In the genomic region with DNA sequence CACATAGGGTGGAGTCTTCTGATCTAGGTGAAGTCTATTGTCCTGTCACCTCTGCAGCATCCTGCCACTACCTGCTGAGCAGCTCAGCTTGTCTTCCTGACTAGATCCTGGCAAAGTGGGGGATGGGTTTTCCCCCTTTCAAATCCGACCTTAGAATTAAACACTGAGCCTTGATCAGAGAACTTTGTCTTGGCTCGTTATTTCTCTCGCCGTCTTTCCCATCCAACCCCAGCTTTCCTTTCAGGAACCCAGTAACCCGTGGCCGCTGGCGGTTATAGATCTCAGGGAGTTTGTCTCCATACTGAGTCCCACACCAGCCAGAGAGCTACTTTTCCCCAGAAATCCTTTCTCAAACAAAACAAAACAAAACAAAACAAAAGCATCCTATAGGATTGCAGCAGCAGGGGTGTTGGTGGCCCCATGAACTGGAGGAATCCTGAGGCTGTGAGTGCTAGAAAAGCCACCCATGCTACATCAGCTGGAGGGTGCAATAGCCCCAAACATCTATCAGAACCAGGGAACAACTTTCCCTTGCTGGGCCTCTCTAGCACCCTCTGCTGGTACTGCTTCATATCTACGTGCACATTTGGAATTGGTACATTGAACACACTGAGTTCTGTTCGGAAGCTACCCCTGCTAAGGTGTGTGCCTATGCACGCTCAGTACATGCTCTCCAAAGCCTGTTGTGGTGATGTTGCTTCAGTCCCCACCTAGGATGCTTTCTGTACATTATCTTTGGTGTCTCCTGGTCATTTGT, we compare ENCODE assay signal across 10 mouse cellular contexts. TPM values are rescaled to one million over a fixed set of nuclear protein-coding genes. Genes with fewer than 3 reads are reported as not detected.
A peak's percentile ranks its signal among the peaks of the same experiment; 100 is the strongest.
DNase-seq lines count a peak whose midpoint lies in the region; ATAC-seq and TF ChIP-seq lines count a peak whose summit lies in the region.
"Had no signal": no experiment of that assay in that cellular context is flagged by ENCODE, and none has a peak within 500 bp of the region (broad histone marks: within the 10 kb centered on the region; RNA-seq: fewer than 3 reads in every experiment).

No protein-coding gene starts in this region.

- WGBS in kidney, embryonic 15.5 days = 82% methylated on average over 10 of the region's 10 CpGs
- 80% methylated on average over 10 of the region's 10 CpGs for WGBS in midbrain, postnatal 0 days

- no peaks in the 10 kb centered on the region for H3K79me2 ChIP-seq in MEL (ENCODE audit: control insufficient read depth, insufficient read depth, low read length, poor library complexity)

- H3K36me3 ChIP-seq in kidney, embryonic 15.5 days = no peaks in the 10 kb centered on the region
- peaks cover 0 to 3% of the 10 kb centered on the region in 2 experiments; a peak in 1 of 4 replicates for H3K36me3 ChIP-seq in MEL (ENCODE audit: control insufficient read depth in 1 of 2, insufficient read depth in 2 of 2, low read length in 2 of 2)
- no peaks in the 10 kb centered on the region for H3K36me3 ChIP-seq in midbrain, postnatal 0 days (ENCODE audit: insufficient read depth, low read length)
- H3K36me3 ChIP-seq: embryonic facial prominence, embryonic 15.5 days; midbrain, embryonic 12.5 days had no signal

- TF ChIP-seq RAD21 in MEL (IDR thresholded peaks at IDR 0.05; ENCODE audit: low read depth, low read length) = no peak

- H3K27me3 ChIP-seq in kidney, embryonic 15.5 days = no peaks in the 10 kb centered on the region
- H3K27me3 ChIP-seq in MEL (ENCODE audit: control insufficient read depth in 1 of 2, insufficient read depth in 2 of 2, low read length in 2 of 2) = no peaks in the 10 kb centered on the region
- no peaks in the 10 kb centered on the region for H3K27me3 ChIP-seq in midbrain, postnatal 0 days (ENCODE audit: insufficient read depth, low read length)
- H3K27me3 ChIP-seq: embryonic facial prominence, embryonic 15.5 days; midbrain, embryonic 12.5 days had no signal

- H3K4me1 ChIP-seq in kidney, embryonic 15.5 days = no peaks in the 10 kb centered on the region; the same call in 1 of the 2 replicates
- peaks cover 2 to 10% of the 10 kb centered on the region in 2 experiments for H3K4me1 ChIP-seq in MEL (ENCODE audit: control insufficient read depth in 1 of 2, insufficient read depth in 2 of 2, low read length in 2 of 2)
- H3K4me1 ChIP-seq in midbrain, postnatal 0 days (ENCODE audit: insufficient read depth, low read length) = no peaks in the 10 kb centered on the region
- H3K4me1 ChIP-seq: embryonic facial prominence, embryonic 15.5 days; midbrain, embryonic 12.5 days had no signal

- ATAC-seq in kidney, embryonic 15.5 days (replicated peaks; ENCODE audit: low FRiP score) = no peak
- no peak for ATAC-seq in midbrain, postnatal 0 days (ENCODE audit: low FRiP score)

- no peak overlapping the region for H3K27ac ChIP-seq in kidney, embryonic 15.5 days
- H3K27ac ChIP-seq in MEL (ENCODE audit: control insufficient read depth, low read depth, low read length) = peak overlapping the region; percentile 59; the same call in 1 of the 2 replicates
- no peak overlapping the region for H3K27ac ChIP-seq in midbrain, postnatal 0 days (ENCODE audit: low read depth, low read length)
- H3K27ac ChIP-seq: embryonic facial prominence, embryonic 15.5 days; midbrain, embryonic 12.5 days had no signal

- H3K4me2 ChIP-seq in kidney, embryonic 15.5 days = no peak overlapping the region
- no peak overlapping the region for H3K4me2 ChIP-seq in midbrain, postnatal 0 days (ENCODE audit: low read depth, low read length, poor library complexity, severe bottlenecking)
- H3K4me2 ChIP-seq: embryonic facial prominence, embryonic 15.5 days; midbrain, embryonic 12.5 days had no signal

- no peak overlapping the region for H3K9ac ChIP-seq in kidney, embryonic 15.5 days
- no peak overlapping the region for H3K9ac ChIP-seq in MEL (ENCODE audit: control insufficient read depth, low read depth, low read length, poor library complexity, severe bottlenecking)
- H3K9ac ChIP-seq in midbrain, postnatal 0 days (replicated peaks; ENCODE audit: low read length, poor library complexity, severe bottlenecking) = no peak overlapping the region
- H3K9ac ChIP-seq: embryonic facial prominence, embryonic 15.5 days; midbrain, embryonic 12.5 days had no signal

- TF ChIP-seq EP300 in MEL (IDR thresholded peaks at IDR 0.05; ENCODE audit: low read depth in 1 of 2, low read length in 2 of 2) = no peak

- TF ChIP-seq POLR2A in MEL (IDR thresholded peaks at IDR 0.05; ENCODE audit: control insufficient read depth in 1 of 2, insufficient read depth in 1 of 2, low read depth in 1 of 2, low read length in 2 of 2, poor library complexity in 1 of 2) = no peak

- H3K9me3 ChIP-seq in kidney, embryonic 15.5 days (replicated peaks) = no peaks in the 10 kb centered on the region
- H3K9me3 ChIP-seq in MEL (replicated peaks; ENCODE audit: insufficient read depth, low read length) = no peaks in the 10 kb centered on the region
- no peaks in the 10 kb centered on the region for H3K9me3 ChIP-seq in midbrain, postnatal 0 days (ENCODE audit: low read length)
- H3K9me3 ChIP-seq: embryonic facial prominence, embryonic 15.5 days; midbrain, embryonic 12.5 days had no signal

- no peak overlapping the region for H3K4me3 ChIP-seq in kidney, embryonic 15.5 days (replicated peaks)
- no peak overlapping the region for H3K4me3 ChIP-seq in MEL (ENCODE audit: control insufficient read depth in 1 of 2, insufficient read depth in 1 of 2, low read depth in 2 of 2, low read length in 2 of 2)
- no peak overlapping the region for H3K4me3 ChIP-seq in midbrain, postnatal 0 days (ENCODE audit: low read depth, low read length)
- H3K4me3 ChIP-seq: embryonic facial prominence, embryonic 15.5 days; midbrain, embryonic 12.5 days had no signal

- DNase-seq in kidney, adult 11 months = peak; percentile 35
- DNase-seq in MEL (ENCODE audit: low read depth, low spot score) = peak; percentile 55
- DNase-seq in cerebellum, adult 8-10 months = peak; percentile 52
- DNase-seq in gastrocnemius, postnatal 25 days = peak; percentile 16
- DNase-seq in layer of hippocampus, postnatal 10 days (ENCODE audit: low spot score in 2 of 2) = peak; percentile 70 to 71
- DNase-seq in midbrain, postnatal 0 days (ENCODE audit: low spot score) = peak; percentile 29
- peak; percentile 76 for DNase-seq in thymus, postnatal 0 days (ENCODE audit: low spot score)

- peak; percentile 51 to 76 (median 60) for TF ChIP-seq CTCF in MEL (IDR thresholded peaks at IDR 0.05 in 2 of 3, conservative IDR thresholded peaks at IDR 0.05 in 1 of 3; ENCODE audit: control insufficient read depth in 1 of 3, insufficient read depth in 1 of 3, low read depth in 2 of 3, low read length in 3 of 3, poor library complexity in 1 of 3, severe bottlenecking in 1 of 3)
- TF ChIP-seq CTCF in midbrain, postnatal 0 days (IDR thresholded peaks at IDR 0.05) = peak; percentile 91

TF ChIP-seq in MEL, 35 proteins besides CTCF, POLR2A, EP300 and RAD21:
- TF ChIP-seq SMC3 (IDR thresholded peaks at IDR 0.05; ENCODE audit: low read depth, low read length) = 0 out of 2 replicates have a peak, but pooled peaks have one; percentile 32
- no peak for TF ChIP-seq USF1 (IDR thresholded peaks at IDR 0.05; ENCODE audit: low read depth, low read length)
TF ChIP-seq in MEL: peak in this region for 1.

RNA-seq across cellular contexts. Expression of a gene that starts 6.9 kb away (rescaled TPM):
- polyA plus RNA-seq in kidney, embryonic 15.5 days (2015; fragmentation: Nextera tagmentation; extraction: Ambion mirVana) = 94.8 and 95.1 TPM in 2 replicates
- total RNA-seq in MEL (2012; rRNA removed) = 42.5 and 43.0 TPM in 2 replicates
- 10 to 100 TPM in 1 of 2 experiments, not detected in 1; 40.8 TPM for polyA plus RNA-seq in MEL (2012; ENCODE audit: insufficient read depth in 1 of 2, insufficient read length in 2 of 2, low read depth in 1 of 2, low replicate concordance in 2 of 2, missing spikeins in 1 of 2)
- 1 to 10 TPM; 7.8 to 9.5 TPM for total RNA-seq in gastrocnemius, postnatal 25 days (2021)
- total RNA-seq in layer of hippocampus, postnatal 10 days (2021) = 10 to 100 TPM; 29.9 to 30.9 TPM
- 26.0 and 29.7 TPM in 2 replicates for total RNA-seq in midbrain, postnatal 0 days (2014; rRNA removed)
- polyA plus RNA-seq in midbrain, postnatal 0 days (2015; fragmentation: Nextera tagmentation; extraction: Ambion mirVana) = 41.0 and 47.1 TPM in 2 replicates
- polyA plus RNA-seq in thymus, postnatal 0 days (2015; fragmentation: Nextera tagmentation; extraction: Ambion mirVana) = 88.5 and 89.2 TPM in 2 replicates

RNA-seq across cellular contexts. Expression of a gene that starts 29.5 kb away (rescaled TPM):
- 234 and 258 TPM in 2 replicates for polyA plus RNA-seq in kidney, embryonic 15.5 days (2015; fragmentation: Nextera tagmentation; extraction: Ambion mirVana)
- not detected in 2 replicates for total RNA-seq in MEL (2012; rRNA removed)
- polyA plus RNA-seq in MEL (2012; ENCODE audit: insufficient read depth in 1 of 2, insufficient read length in 2 of 2, low read depth in 1 of 2, low replicate concordance in 2 of 2, missing spikeins in 1 of 2) = not detected
- total RNA-seq in gastrocnemius, postnatal 25 days (2021) = not detected
- 1 to 10 TPM in 1 of 2 experiments, under 1 TPM in 1; 0.25 to 1.3 TPM for total RNA-seq in layer of hippocampus, postnatal 10 days (2021)
- 2.3 and 3.1 TPM in 2 replicates for total RNA-seq in midbrain, postnatal 0 days (2014; rRNA removed)
- 4.7 and 5.2 TPM in 2 replicates for polyA plus RNA-seq in midbrain, postnatal 0 days (2015; fragmentation: Nextera tagmentation; extraction: Ambion mirVana)
- polyA plus RNA-seq in thymus, postnatal 0 days (2015; fragmentation: Nextera tagmentation; extraction: Ambion mirVana) = 95.8 and 102 TPM in 2 replicates

Comparison
In these comparisons a context has a peak if more than half of its experiments do, and no peak if none do; other contexts are left out.
1. DNase-seq: peak in every context shown above with its lines; median percentile 76 in thymus, postnatal 0 days; 70 in layer of hippocampus, postnatal 10 days; 55 in MEL; 52 in cerebellum, adult 8-10 months; 35 in kidney, adult 11 months; 29 in midbrain, postnatal 0 days; 16 in gastrocnemius, postnatal 25 days.